Mouse (Mus musculus): ENCODE measurements around the gene Decr2.

- TF ChIP-seq BHLHE40 (IDR thresholded peaks at IDR 0.05; ENCODE audit: low read depth, low read length) (no peak), POLR2A (IDR thresholded peaks at IDR 0.05; ENCODE audit: low read depth, low read length) (no peak), NRF1 (IDR thresholded peaks at IDR 0.05; ENCODE audit: low read depth, low read length) (no peak), RAD21 (IDR thresholded peaks at IDR 0.05; ENCODE audit: low read depth, low read length) (no peak), SIN3A (IDR thresholded peaks at IDR 0.05; ENCODE audit: low read length) (no peak), CTCF (conservative IDR thresholded peaks at IDR 0.05 in 1 of 2, IDR thresholded peaks at IDR 0.05 in 1 of 2; ENCODE audit: low read depth in 2 of 2, low read length in 2 of 2) (no peak)
These were observed 46.9 kb downstream of the Decr2 start for GRCm38 (mm10) chr17:26043249-26043636.

All from CH12.LX (cell line).